Mouse (Mus musculus) fibroblast of lung, adult 2 months (primary cell): ENCODE results near the gene Jph2.
A peak's percentile ranks its signal among the peaks of the same experiment; 100 is the strongest.
"Not testable (repeated sequence)": the region's sequence is repeated elsewhere in the genome, so short reads cannot be mapped to it uniquely, and the experiment has no call there.

Experiments used
- DNase-seq: peaks from one replicate; pipeline ENCODE4 v3.0.0-alpha.2; 2011; ENCODE audit warnings: low read depth

Gene Jph2

DNA sequence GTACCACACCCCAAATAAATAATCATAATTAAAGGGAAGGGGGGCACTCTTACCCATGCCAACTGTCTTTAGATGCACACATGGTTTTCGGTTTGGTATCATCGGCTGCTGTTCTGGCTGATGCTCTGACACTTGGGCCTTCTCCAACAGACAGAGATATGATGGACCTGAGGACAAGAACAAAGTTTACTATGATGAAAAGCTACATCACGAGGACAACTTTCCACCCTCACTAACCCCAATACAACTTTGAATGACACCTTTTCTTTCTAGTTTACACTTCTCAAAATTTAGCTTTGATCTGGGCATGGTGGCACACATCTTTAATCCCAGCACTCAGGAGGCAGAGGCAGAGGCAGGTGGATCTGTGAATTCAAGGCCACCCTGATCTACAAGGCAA lies 13.6 kb upstream of the Jph2 start:
- DNase-seq, result not testable (repeated sequence)

DNA sequence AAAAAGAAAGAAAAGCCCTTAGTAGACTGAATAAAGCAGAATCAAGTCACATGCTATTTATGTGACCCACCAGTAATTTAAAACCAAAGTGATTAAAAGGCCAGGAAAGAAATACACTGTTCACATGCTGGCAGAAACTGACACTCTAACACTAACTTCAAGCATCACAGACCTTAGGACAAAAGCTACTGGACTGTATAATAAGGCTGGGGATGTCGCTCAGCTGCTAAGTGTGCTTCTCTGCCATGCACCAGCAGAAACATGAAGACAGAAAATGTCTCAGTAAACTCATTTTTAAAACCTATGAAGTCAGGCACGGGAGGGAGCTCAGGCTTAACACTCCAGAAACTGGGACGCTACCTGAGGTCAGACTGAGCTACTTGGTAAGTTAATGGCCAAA lies 12.4 kb upstream of the Jph2 start:
- no peak for DNase-seq

DNA sequence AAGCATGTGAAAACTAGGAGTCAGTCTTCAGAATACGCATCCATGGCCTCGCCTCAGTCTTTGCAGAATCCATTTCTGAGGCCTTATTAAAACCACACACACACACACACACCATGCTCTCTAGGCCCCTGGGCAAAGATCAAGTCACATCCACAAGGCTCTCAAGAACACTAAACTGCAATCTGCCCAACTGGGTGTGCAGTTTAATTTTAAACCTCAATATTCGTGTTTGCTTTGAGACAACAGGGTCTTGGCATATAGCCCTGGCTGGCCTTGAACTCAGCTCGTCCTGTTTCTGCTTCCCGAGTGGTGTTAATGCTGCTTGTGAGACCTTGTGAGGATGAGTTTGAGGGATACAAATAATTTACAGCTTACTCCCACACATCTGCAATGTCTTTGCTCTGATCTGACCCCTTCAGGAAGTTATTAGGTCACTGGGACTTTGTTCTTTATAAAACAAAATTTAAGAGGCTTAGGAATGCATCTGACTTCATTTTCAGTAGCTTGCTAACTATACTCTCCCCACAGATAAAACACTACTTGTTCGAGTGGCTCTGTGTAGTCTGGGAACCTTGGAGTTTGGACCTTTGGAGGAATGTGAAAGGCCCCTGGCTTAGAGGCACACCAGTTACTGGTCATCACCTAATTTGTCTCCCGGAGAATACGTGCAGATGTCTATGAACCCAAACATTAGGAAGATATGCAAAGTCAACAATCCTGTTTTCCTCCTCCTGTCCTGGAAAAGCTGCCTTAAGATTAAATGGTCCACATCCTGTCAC lies 6.4 kb upstream of the Jph2 start:
- DNase-seq, result no peak

DNA sequence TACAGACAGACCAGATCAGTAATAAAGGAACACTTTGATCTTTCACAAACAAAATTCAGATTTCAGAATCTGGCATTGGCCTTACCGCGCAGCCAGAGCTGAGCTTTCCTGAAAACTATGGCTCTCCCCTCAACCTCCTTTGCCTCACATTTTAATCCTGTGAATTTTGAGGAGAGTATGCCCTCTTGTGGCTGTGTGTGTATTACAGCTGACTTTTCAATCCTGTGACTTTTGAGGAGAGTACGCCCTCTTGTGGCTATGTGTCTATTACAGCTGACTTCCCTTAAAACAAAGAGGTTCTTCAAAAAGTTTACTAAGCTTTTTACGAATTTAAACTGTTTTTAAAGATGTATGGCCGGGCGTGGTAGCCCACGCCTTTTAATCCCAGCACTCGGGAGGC lies 3.4 kb upstream of the Jph2 start:
- peak; percentile 82 for DNase-seq

DNA sequence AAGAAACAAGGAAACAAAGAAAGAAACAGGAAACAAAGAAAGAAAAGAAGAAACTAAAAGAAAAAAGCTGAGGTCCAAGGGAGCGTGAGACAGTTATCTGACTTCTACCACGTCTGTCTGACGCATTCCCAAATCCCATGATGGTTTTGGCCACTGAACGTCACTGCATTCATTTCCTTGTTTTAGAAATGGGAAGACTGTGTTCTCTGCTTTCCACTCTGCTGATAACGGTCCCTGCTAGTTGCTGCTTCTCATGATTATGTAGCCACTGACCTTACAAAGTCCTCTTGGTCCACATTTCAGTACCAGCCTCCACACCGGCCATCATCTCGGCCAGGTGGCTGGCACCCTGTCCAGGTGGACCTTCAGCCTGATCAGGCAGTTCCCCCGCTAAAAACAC lies 1.4 kb upstream of the Jph2 start:
- DNase-seq, result no peak

DNA sequence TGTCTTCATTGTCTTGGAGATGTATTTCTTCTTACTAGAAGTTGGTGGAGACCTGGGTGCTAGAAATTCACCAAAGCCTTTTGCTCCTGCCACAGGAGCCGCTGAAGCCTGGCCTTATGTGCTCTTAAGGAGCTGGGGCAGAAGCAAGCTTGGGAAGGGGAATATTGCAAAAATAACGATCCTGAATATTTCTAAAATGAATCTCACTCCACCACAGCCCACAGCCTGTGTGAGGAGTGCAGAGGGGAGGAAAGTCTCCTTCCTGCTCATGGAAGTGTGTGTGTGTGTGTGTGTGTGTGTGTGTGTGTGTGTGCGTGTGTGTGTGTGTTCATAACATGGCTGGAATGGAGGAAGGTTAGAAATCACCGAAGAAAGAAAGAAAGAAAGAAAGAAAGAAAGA lies 977 bp upstream of the Jph2 start:
- peak; percentile 47 for DNase-seq

DNA sequence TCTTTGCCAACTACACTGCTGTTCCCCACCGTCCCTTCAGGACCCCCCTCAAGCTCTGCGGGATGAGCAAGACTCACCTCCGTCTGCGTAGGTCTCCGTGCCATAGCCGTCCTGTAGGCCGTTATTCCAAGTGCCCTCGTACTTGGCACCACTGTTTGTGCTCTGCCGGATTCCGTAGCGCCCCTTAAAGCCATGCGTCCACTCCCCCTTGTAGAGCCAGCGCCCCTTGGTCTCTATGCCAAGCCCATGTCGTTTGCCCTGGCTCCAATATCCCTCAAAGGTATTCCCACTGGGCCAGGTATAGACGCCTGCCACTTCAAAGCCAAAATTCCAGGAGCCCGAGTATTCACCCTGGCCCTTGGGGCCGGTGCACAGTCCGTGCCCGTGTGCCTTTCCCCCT lies 722 bp downstream of the Jph2 start:
- DNase-seq, result no peak

DNA sequence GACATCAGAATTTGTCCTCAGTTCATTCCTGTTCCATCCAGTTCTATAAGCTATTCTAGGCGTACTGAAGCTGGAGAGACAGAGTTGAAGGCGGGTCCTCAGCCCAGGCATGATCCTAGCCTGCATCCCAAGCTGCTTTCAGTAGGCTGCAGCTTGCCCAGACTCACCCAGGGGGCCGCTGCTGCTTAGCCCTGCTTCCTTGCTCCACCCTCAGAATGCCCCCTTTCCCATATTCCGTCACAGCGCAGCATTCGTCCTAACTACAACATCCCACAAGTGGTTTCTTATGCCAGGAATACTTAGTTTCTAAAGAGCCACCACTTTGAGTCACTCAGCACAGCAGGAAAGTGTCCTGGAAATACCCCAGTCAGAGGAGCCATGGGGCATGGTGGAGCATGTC lies 2.8 kb downstream of the Jph2 start:
- DNase-seq, result no peak

DNA sequence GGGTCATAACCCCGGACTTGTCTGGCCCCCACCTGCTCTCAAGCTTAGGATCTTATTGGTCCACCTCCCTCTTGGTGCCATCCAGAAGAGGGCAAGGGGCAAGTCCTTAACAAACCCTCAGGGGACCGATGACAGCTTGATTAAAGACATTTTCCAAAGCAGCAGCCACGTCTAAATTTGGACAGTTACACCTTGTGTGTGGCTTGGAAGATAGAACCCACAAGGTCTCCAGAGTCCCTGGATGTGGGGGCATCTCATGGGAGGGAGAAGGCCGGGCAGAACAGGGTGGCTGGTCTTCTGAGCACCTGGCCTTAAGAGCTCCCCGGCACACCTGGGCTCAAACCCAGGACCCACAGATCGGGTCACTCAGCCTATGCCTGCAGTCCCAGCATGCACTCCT lies 3.8 kb downstream of the Jph2 start:
- no peak for DNase-seq

DNA sequence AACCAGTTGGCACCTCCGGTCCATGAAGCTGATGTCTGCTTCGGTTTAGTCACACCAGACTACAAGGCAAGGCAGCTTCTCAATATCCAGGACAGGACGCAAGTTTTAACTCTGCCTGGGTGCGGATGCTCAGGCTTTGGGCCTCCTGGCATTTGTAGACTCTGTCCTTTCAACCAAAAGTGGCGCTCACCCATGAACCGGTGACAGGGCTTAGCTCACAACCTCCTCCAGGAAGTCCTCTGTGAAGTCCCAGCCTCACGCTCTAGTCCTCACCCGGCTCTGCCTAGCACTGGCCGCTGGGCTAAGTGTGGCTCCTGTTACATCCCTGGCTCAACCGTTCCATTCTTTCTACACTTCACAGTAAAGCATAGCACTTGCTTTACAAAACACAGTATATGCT lies 4.6 kb downstream of the Jph2 start:
- DNase-seq, result no peak

DNA sequence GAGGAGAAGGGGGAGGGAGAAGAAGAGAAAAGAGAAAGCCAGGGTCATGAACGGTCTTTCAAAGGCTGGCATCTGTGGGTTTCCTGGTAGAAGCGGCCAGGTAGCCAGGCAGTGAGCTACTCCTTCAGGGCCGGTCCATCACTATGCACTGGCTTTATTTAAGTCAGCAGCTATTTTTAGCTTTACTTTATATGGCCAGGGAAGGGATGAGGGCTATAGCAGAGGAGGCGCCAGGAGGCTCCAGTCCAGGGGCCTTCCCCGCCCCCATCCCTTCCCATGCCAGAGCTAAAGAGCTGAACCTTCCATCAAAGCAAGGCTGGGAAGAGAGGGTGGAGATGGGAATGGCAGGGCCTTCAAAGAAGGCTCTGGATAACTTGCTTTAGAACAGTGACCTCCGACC lies 5.4 kb downstream of the Jph2 start:
- no peak for DNase-seq

DNA sequence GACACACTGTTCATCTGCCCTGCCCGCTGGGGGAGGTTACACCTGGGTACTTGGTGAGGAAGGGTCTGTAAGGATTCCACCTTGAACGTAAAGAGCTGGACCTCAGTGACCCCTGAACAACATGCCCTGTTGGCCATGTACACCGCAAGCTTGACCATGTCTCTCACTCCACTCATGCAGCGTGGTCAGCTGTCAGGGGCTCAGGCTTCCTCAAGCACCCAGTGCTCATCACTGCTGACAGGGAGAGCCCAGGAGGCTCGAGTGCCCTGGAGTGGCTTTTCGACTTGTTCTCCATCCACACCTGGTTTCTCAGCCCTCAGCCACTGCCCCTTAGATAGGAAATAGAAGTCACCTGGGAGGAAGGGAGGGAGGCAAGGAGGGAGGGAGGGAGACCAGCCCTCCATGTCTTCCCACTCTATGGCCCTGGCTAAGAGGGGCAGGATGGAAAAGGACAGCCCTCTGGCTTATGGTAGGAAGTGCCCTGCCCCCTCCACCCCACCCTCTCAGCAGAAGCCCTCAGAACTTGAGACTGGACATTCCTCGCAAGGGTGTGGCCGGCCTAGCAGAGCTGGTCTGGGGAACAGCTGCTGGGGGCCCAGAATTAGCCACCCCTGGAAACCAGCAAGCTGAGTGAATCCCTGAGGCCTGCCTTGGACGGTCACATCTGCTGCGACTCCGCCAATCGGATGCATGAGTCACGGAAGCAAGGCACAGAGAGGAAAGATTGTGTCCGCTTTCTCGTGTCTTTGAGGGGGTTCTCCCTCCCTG lies 11.2 kb downstream of the Jph2 start:
- DNase-seq, result no peak

DNA sequence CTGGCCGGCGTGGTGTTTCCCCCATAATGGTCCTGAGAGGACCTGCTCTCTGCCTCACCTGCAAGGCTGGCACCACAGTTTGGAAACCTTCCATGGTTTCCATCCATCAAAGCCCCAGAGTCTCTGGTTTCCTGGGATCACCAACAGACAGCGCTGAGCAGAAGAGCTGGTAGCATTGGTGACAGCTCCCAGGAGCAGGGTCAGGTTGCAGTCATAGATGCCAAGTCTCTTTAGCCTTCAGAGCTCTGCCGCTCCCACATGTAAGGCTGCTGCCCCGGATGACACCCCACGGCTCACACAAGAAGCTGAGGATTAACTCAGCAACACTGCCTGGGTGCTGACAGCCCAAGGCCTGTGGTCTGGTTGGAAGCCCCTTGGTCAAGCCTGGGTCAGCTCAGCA lies 12.7 kb downstream of the Jph2 start:
- DNase-seq, result no peak

DNA sequence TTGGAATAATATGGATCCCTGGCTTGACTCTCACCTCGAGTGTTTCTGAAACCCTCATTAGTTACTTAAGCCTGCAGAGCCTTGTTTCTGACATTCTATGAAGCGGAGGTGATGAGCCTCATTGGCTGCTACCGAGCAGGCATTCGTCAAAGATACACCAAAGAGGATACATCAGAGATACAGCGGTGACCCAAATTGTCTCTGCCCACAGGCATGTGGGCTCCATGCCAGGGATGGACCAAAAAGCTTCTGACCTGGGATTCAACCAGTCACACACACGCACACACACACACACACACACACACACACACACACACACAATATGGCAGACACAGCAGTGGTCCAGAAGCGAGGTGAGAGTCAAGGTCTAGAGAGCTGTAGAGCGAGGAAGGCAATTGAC lies 16.5 kb downstream of the Jph2 start:
- no peak for DNase-seq

DNA sequence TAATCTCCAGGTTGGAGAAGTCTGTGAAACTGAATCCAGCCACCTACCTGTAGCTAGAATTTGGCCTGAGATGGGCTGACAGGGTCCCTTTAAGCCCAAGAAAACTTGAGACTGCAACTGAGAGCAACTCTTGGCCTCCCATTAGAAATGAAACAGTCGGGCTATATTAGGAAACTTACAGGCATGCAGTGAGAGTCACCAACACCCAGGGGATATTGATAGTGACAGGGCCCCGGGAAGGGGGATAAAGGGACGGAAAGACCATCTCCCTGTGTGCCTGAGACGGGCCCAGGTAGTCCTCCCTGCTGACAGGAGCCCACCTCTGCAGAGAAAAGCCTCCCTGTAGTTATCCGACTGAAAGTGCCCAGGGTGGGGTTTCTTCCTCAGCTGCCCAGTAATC lies 18.4 kb downstream of the Jph2 start:
- DNase-seq, result no peak

DNA sequence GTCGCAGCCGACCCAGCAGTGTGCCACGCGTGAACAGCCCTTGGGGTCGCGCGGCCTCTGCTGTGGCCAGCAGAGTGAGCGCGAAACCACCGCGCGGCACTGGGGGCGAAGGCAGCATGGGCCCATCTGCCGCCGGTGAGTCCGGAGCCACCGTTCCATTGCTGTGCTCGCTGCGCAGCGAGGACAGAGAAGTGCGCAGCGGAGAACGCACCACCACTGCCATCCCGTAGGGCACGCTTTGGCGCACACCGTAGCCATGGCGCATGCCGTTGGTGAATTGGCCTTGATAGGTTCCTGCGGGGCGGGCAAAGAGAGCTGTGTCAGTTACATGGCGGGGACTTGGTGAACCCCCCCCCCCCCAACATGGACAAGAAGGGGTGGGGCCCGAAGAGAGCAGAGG lies 21.7 kb downstream of the Jph2 start:
- DNase-seq, result no peak

DNA sequence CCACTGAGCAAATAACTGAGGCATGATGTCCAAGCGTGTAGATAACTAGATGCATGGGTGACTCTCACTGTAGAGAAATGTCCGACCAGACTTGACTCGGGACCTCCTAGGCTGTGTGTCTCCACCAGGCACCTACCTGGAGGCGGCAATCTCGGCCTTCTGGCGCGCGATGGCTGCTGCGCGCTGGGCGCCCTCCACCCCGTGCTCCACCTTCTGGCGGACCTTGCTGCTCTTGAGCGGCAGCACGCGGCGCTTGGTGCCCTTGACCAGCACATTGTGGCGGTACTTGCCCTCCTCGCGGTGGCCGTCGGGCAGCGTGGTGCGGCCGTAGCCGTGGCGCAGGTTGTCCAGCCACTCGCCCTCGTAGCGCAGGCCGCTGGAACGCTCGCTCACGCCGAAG lies 22.3 kb downstream of the Jph2 start:
- no peak for DNase-seq

DNA sequence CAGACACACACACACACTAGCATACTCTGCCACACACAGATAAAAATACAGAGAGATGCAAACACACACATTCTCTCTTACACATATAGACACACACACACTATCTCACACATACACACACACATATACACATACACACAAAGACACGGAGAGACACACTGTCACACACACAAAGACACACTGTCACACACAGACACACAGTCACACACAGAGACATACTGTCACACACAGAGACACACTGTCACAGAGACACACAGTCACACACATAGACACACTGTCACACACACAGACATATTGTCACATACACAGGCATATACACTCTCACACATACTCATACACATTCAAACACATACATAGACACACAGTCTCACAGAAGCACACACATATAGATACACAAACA lies 25.2 kb downstream of the Jph2 start:
- DNase-seq, result no peak

DNA sequence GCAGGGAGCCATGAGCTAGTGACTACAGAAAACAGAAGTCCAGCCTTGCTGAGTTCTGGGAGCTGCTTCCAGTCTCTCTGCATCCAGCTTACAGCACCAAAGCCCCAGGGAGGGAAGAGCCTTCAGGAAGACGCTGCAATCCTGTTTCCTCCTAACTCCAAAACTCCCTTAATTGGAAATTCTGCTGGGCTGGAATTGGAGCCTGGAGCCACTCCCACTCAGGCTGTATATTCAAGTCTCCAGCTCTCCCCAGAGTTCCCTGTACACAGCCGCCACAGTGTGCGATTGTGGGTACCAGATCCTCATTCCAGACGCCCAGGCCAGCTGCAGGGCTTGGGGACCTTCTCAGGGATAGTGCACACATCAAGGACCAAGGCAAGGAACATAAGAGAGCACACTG lies 27.6 kb downstream of the Jph2 start:
- no peak for DNase-seq

DNA sequence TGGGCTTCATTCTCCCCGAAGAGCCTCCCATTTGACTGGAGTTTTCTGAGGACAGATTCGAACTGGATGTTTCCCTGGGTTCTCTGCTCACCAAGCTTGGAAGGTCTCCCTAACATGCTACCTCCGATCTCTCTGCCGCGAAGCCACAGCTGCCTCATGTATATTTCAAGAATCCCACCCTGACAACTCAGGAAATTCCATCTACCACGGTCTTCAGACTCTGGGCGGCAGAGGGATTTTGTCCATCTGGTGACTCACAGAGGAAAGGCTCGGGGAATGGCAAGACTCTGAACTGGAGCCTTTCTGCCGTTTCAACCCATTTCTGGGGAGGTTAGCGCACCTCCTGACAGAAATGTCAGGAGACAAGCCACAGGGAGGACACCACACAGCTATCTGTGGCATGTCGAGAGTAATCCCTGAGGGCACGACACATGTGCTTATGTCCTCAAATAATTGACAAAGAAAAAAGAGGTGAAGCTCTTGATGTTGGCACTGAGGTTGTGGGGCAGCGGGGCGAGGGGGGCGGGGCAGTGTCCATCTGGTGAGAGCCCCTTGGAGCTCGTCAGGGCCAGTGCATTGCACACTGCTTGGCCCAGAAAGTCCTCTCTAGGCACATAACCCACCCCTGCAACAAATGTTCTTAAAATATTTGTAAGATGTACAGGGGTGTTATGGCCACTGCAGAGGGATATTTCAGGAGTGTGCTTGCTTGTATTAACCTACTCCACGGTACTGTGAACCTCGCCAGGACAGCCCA lies 32.8 kb downstream of the Jph2 start:
- DNase-seq, result peak; percentile 45

DNA sequence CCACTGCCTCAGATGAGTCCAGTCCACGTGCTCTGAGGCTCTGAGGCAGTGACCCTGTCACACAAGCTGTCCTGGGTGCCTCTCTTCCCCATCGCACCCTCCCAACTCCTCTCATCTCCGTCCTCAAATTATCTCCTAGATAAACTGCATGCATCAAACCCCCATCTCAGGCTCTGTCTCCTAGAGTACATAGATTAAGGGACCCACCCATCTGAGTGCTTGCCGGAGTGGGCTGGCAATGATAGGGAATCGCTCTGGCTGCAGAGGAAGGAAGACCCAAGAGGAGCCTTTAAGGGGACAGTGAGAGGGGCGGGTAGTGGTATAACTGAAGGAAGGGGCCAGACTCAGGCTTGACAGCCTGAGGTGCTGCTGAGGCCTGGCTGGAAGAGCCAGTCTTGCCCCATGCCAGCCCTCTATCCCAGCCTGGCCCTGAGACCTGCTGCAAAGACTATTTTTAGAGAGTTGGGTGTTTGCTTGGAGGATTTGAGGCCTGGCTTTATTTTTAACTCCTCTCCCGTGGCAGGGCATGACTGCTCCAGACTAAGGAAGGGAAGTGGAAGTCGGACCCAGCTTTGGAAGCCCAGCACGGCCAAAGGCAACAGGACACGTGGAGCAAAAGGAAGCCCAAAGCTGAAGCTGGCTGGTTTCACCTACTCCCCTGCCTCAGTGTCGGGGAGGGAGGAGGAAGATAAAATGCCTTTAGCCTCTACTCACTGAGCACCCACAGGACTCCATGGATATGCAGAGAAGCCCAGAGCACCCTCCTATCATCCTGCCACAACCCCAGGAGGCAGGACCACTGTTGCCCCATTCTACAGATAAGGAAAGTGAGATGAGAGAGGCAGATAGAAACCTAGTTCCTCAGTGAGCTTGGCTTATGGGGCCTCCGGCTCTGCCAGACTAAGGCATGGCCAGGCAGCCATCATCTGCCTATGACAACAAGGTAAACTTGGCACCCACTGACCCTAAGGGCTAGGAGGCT lies 34.6 kb downstream of the Jph2 start:
- DNase-seq, result no peak
